Mouse (Mus musculus) kidney, adult 11 months (tissue): ENCODE data around the gene Gm12166.
"Not testable (repeated sequence)": the region's sequence is repeated elsewhere in the genome, so short reads cannot be mapped to it uniquely, and the experiment has no call there.

Experiments used
- DNase-seq: peaks from one replicate; pipeline ENCODE4 v3.0.0; 2022

Gene Gm12166

DNA sequence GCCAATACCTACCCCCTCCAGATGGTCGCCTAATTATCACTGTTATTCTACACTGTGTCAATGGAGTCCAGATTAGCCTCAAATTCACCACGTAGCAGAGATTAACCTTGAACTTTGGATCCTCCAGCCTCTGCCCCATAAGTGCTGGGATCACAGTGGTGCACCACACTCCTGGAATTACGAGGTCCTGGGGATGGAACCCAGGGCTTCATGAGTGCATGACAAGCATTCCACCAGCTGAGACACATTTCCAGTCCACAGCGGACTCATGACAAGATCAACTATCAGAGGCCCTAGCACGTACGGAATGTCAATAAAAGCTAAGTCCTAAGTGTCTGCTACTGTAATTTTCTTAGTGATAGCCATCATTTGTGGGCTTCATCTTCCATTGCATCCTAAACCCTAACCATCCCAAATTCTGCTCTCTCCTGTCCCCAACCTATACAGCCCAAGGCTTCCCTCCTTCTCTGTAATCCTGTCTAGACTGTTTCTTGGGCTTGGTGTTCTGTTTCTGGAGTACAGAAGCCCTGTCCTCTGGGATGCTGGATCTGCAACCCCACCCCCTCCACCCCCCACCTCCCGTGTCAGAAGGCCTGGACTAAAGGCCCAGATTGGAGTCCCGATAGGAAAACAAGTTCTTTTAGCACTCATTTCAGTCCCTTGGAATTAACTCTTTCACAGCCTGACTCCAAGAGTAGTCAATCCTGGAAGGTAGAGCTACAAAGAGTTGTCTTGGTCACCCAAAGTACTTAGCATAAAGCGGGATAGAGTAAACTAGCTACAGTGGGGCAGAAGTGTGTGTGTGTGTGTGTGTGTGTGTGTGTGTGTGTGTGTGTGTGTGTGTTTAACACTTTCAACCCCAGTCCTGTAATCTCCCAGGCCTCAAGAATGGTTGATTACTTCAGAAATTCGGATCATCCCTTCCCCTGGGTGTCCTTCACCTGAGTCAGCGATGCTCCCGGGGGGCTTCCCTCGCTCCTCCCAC is 3.1 kb upstream of the Gm12166 start:
- no peak for DNase-seq

GRCm38 (mm10) chr11:46054311-46054710 is 2.2 kb upstream of the Gm12166 start:
- DNase-seq, result no peak

DNA sequence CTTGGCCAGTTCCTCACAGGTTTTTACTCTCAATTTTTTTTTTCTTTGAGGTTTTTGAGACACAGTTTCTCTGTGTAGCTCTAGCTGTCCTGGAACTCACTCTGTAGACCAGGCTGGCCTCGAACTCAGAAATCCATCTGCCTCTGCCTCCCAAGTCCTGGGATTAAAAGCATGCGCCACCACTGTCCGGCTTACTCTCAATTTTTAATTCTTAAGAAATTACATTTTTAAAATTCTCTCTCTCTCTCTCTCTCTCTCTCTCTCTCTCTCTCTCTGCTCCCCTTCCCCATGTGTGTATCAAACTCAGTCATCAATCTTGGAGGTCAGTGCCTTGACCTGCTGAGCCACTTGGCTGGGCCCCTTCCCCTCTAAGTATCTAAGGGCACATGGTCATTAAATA is 1.3 kb upstream of the Gm12166 start:
- DNase-seq, result not testable (repeated sequence)

- no peak for DNase-seq
Measured at GRCm38 (mm10) chr11:46047264-46047663, 4.9 kb downstream of the Gm12166 start.

DNA sequence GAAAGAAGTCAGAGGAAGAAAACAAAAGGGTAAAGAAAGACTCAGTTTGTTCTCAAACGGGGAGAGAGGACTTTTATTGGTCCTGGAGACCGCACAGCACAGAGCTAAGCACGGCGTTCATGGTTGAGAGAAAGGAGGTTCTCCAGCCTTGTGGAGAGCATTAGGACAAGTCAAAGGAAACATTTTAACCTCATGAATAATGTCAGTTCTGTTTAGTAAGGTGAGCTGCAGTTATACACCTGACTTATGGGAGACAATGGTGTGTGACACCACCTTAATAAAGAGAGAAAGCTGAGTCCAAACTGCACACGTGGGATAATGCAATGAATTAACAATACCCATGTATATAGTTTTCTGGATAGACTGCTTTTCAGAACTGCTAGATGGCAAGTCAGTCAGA is 7.3 kb downstream of the Gm12166 start:
- no peak for DNase-seq

DNA sequence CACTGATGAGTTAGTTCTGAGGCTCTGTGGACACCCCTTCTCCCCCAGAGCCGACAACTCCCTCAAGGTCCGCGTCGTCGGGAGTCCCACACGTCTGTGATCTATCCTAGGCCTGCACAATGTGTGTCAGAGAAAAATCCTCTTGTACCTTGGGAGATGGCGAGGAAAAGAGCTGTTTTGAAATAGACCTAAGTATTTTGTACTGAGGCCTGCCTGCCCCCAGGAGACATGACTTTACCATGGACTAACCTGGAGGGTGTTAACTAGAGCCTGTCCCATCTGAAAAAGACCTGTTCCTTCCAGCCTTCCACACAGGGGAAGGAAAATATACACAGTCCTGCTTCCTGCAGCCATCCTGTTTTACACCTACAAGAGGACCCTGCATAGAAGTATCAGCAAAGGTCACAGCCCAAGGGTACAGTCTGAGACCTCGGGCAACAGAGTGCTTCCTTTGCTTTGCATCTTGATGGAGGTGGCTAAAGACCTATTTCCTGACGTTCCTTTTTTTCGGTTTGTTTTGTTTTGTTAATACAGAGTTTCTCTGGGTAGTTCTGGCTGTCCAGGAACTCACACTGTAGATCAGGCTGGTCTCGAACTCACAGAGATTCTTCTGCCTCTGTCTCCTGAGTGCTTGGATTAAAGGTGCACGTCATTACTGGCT is 10.4 kb downstream of the Gm12166 start:
- no peak for DNase-seq

- no peak for DNase-seq
Measured at GRCm38 (mm10) chr11:46040841-46041556, 11.1 kb downstream of the Gm12166 start.

DNA sequence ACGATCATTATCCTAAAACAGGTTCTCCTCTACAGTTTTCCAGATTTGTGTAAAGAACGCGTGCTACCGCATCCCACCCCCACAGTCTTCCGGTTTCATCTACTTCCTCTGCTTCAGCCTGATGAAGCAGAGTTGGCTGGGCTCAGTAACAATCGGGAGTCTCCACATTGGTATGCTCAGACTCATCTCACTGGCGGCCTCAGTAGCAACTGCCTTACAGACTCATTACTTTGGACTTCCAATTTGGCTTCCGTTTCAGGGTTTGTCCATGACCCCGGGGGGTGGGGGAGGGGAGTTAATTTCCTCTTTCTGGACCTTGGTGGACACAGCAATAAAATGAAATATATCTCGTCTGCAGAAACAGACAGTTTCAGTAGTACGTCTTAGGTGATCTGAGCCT is 12.8 kb downstream of the Gm12166 start:
- DNase-seq, result no peak

GRCm38 (mm10) chr11:46038901-46039300 is 13.2 kb downstream of the Gm12166 start:
- no peak for DNase-seq

DNA sequence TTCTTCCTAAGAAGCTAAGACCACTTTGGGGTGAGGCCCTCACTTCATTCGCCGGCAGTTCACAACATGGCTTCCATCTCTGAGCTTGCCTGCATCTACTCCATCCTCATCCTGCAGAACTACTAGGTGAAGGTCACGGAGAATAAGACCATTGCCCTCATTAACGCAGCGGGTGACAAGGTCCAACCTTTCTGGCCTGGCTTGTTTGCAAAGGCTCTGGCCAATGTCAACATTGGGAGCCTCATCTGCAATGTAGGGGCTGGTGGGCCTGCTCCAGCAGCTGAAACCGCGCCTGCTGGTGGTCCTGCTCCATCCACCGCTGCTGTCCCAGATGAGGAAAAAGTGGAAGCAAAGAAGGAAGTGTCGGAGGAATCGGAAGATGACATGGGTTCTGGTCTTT is 15.7 kb downstream of the Gm12166 start:
- DNase-seq, result no peak

GRCm38 (mm10) chr11:46032956-46033355 is 19.2 kb downstream of the Gm12166 start:
- DNase-seq, result no peak

GRCm38 (mm10) chr11:46031470-46031869 is 20.7 kb downstream of the Gm12166 start:
- DNase-seq, result no peak

GRCm38 (mm10) chr11:46030026-46030425 is 22.1 kb downstream of the Gm12166 start:
- no peak for DNase-seq

- DNase-seq, result no peak
Measured at GRCm38 (mm10) chr11:46029485-46029884, 22.6 kb downstream of the Gm12166 start.

- no peak for DNase-seq
Measured at GRCm38 (mm10) chr11:46027952-46028814, 23.9 kb downstream of the Gm12166 start.

- no peak for DNase-seq
Measured at GRCm38 (mm10) chr11:46025962-46026392, 26.1 kb downstream of the Gm12166 start.

- DNase-seq, result no peak
Measured at GRCm38 (mm10) chr11:46022983-46023382, 29.1 kb downstream of the Gm12166 start.

- no peak for DNase-seq
Measured at GRCm38 (mm10) chr11:46021850-46022249, 30.3 kb downstream of the Gm12166 start.

DNA sequence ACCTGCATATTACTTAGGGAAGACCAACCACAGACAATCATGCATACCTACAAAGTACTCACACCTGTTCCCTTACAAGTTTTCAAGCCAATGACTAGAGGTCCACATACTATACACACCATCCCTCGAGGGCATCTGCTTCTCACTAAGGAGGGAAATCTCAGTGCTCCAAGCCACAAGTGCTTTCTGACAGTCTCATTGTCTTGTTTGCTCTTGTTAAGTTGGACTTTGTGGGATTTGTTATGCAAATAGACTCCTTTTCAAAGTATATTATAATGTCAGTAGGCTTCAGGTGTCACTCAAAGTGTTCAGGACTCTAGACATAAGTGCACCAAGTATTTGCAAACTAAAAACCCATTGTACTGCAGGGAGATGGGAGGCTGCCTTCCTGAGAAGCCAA is 31.9 kb downstream of the Gm12166 start:
- no peak for DNase-seq

GRCm38 (mm10) chr11:46016061-46016460 is 36.1 kb downstream of the Gm12166 start:
- no peak for DNase-seq
